Mouse (Mus musculus) frontal cortex, adult (tissue): ENCODE results near the gene Ugt1a9.

Source experiments
- ATAC-seq: cut with Nextera tagmentation; 2 replicates; pipeline ENCODE4 v1.9.2; 2017; ENCODE audit warnings: mild to moderate bottlenecking, moderate library complexity, mixed read lengths; ENCODE audit not compliant: low TSS enrichment

Ugt1a9 gene

DNA sequence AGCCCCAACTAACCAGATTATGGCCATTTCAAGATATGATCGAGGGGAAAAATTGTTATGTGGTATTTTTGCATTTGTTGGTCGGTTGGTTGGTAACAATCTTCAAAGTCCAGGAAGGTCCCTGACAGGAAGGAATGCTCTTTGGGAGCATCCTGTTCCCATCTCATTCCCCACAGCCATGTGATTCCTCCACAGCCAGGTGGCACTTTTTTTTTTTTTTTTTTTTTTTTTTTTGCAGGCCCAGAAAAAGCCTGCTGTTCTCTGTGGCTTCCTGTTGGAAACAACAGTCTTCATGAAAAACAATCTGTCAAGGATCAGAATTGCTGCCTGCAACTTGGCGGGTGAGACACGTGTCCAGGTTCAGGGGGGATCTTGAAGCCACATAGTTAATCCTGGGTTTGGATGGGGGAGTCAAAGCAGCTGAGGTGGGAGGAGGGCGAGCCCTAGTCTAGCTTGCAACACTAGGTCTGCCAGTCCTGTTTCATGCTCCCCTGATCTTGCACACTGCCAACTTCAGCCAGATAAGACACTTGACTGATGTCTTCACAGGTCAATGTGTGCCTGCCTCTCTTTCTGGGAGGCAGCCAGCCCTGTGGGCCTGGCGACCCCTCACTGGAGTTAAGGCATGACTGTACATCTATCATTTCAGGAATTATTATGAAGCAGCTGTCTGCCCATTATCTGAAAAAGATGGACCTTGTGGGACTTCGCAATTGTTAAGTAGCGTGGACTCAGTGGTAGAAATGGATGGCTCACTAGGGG, 188.5 kb downstream of the Ugt1a9 start:
- ATAC-seq: peak; percentile 18; the same call in 1 of the 2 replicates

GRCm38 (mm10) chr1:88259643-88260024, 189.0 kb downstream of the Ugt1a9 start:
- ATAC-seq: no peak

GRCm38 (mm10) chr1:88260114-88260513, 189.5 kb downstream of the Ugt1a9 start:
- ATAC-seq: no peak

- ATAC-seq: no peak
These were observed 190.2 kb downstream of the Ugt1a9 start for GRCm38 (mm10) chr1:88260604-88261377.

DNA sequence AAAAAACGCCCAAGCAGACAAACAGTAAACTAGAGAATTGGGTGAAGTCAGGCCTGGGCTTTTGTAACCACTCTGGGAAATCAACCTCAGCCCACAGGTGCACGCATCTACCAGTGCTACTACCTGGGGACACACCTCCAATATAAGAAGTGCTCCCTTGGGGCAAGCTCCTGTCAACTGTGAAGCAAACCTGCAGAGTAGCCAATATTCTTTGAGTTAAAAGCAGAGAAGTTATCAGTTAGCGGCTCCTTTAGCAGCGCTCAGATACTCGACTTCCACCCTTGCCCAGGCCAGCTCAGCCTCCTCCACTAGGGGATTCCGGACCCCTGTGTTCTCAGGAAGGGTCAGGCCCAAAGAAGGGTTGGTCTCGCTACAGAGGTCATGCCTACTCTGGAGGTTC, 191.1 kb downstream of the Ugt1a9 start:
- no peak for ATAC-seq

DNA sequence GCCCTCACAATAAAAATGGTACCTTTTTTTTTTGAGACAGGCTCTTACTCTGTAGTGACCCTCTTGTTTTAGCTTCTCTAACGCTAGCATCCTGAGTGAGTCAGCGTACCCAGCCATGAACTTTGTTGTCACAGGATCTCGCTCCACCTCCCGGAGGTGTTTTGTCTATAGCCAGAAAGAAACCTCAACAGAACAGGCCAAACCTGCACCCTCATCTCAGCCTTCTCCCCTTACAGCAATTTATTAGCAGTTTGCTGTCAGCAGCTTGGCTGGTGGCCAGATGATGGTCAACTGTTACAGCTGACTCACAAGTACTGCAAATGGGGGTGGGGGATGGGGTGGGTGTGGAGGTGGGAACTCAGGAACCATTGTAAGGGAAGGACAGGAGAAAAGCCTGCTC, 191.7 kb downstream of the Ugt1a9 start:
- no peak for ATAC-seq

DNA sequence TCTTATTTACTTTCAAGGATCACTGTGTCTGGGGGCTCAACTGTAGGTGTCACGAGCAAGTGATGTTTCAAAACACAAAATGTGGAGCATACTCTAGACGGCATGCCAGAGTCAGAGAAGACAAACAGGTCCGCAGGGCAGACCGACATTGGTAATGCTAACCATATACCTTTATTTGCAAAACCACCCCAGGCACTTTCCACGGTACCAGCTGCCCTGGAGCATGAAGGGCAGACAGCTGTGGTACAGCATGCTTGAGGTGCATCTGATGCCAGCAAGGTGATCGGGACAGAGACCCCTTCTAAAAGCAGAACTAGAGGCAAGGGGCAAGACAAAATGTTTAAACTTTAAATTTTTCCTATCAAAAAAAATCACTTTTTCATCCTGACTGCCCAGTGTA, 192.4 kb downstream of the Ugt1a9 start:
- ATAC-seq: no peak

DNA sequence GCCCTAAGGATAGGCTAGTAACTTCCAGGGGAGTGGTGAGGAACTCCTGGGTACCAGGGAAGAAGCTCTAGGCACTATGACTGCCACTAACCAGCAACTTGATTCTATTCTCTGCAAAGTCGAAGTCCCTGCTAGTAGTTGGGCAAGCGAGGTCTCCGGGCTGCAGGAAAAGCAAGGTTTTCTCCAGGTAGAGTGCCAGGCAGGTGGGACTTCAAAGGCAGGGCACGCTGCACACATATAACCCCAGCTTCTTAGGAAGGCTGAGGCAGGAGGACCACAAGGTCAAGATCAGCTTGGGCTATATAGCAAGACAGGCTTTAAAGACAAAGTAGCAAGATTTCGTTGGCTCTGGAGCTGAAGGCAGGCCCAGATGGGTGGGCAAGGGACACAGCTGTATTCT, 193.2 kb downstream of the Ugt1a9 start:
- ATAC-seq: no peak

DNA sequence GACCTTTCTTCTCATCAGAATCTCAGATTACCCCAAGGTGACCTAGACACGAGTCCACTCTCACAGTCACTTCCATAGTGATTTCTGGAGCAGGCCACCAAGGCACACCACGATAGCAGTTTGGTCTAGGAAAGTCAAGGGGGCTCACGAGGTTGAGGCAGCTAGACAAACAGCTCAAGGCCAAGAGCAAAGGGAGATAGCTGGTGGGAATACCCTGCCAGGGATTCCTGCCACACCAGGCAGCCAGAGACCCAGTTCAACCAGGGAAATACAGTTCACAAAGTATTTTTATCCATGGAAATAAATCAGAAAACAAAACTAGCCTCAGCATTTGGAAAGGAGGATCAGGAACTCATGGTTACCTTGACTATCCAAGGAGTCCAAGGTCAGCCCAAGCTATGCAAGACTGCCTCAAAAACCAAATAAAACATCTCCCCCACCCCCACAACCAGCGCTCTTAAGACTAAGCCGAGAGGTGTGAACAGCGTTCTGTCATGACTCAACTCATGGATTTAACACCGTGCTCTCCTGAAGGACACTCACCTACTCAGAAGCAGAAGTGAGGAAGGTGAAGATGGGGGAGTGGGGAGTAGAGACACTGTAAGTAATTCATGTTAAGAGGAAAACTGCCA, 193.8 kb downstream of the Ugt1a9 start:
- ATAC-seq: no peak

- no peak for ATAC-seq
These were observed 194.3 kb downstream of the Ugt1a9 start for GRCm38 (mm10) chr1:88264869-88265240.

- ATAC-seq: no peak
These were observed 195.5 kb downstream of the Ugt1a9 start for GRCm38 (mm10) chr1:88266123-88266522.

GRCm38 (mm10) chr1:88267489-88267888, 196.9 kb downstream of the Ugt1a9 start:
- no peak for ATAC-seq

GRCm38 (mm10) chr1:88268070-88268469, 197.5 kb downstream of the Ugt1a9 start:
- no peak for ATAC-seq
